ENCODE assay signal across 14 mouse cellular contexts in genomic region chr9:83537510-83537909, GRCm38 (mm10). TPM values are rescaled to one million over a fixed set of nuclear protein-coding genes. Genes with fewer than 3 reads are reported as not detected.
DNase-seq lines count a peak whose midpoint lies in the region; ATAC-seq and TF ChIP-seq lines count a peak whose summit lies in the region.
"Had no signal": no experiment of that assay in that cellular context is flagged by ENCODE, and none has a peak within 500 bp of the region (broad histone marks: within the 10 kb centered on the region; RNA-seq: fewer than 3 reads in every experiment).

No protein-coding gene starts in this region.

- peak overlapping the region; percentile 20; the same call in 1 of the 2 replicates for H3K27ac ChIP-seq in heart, postnatal 0 days (ENCODE audit: low read depth)
- peak overlapping the region; percentile 23; the same call in 1 of the 2 replicates for H3K27ac ChIP-seq in midbrain, embryonic 10.5 days (replicated peaks)
- H3K27ac ChIP-seq in midbrain, embryonic 15.5 days: no peak overlapping the region
- peak overlapping the region; percentile 64; the same call in 1 of the 2 replicates for H3K27ac ChIP-seq in hindbrain, postnatal 0 days
- H3K27ac ChIP-seq: liver, embryonic 13.5 days had no signal

- no peak overlapping the region for H3K9ac ChIP-seq in heart, postnatal 0 days (replicated peaks; ENCODE audit: low read depth, low read length)
- H3K9ac ChIP-seq in midbrain, embryonic 15.5 days: no peak overlapping the region
- H3K9ac ChIP-seq in hindbrain, postnatal 0 days (replicated peaks; ENCODE audit: low read length): no peak overlapping the region
- H3K9ac ChIP-seq: liver, embryonic 13.5 days had no signal

- no peak overlapping the region for H3K4me3 ChIP-seq in heart, postnatal 0 days (ENCODE audit: low read depth, low read length)
- no peak overlapping the region for H3K4me3 ChIP-seq in midbrain, embryonic 10.5 days
- no peak overlapping the region for H3K4me3 ChIP-seq in midbrain, embryonic 15.5 days
- no peak overlapping the region for H3K4me3 ChIP-seq in hindbrain, postnatal 0 days (ENCODE audit: low read length)
- H3K4me3 ChIP-seq: liver, embryonic 13.5 days had no signal

- DNase-seq in frontal cortex, postnatal 36 days (ENCODE audit: low spot score in 2 of 2): no peak
- DNase-seq in heart, postnatal 0 days (ENCODE audit: low spot score): peak; percentile 47
- no peak for DNase-seq in heart, adult 9 months (ENCODE audit: low spot score in 2 of 2)
- no peak for DNase-seq in midbrain, embryonic 10.5 days (ENCODE audit: low spot score)
- no peak for DNase-seq in hindbrain, postnatal 0 days (ENCODE audit: low spot score)
- DNase-seq: adrenal gland, adult 2 months; cerebellum, adult 11-12 months; gastrocnemius, postnatal 14 days; kidney, adult 18-20 months; kidney, postnatal 10 days; liver, embryonic 13.5 days; thymus, postnatal 36 days had no signal

- H3K9me3 ChIP-seq in heart, postnatal 0 days (replicated peaks; ENCODE audit: control insufficient read depth, low read length): no peaks in the 10 kb centered on the region
- H3K9me3 ChIP-seq in midbrain, embryonic 10.5 days (replicated peaks): no peaks in the 10 kb centered on the region
- no peaks in the 10 kb centered on the region for H3K9me3 ChIP-seq in midbrain, embryonic 15.5 days
- no peaks in the 10 kb centered on the region for H3K9me3 ChIP-seq in hindbrain, postnatal 0 days (ENCODE audit: low read length)
- H3K9me3 ChIP-seq: liver, embryonic 13.5 days had no signal

- H3K36me3 ChIP-seq in heart, postnatal 0 days (replicated peaks; ENCODE audit: control insufficient read depth, insufficient read depth, low read length): no peaks in the 10 kb centered on the region
- no peaks in the 10 kb centered on the region for H3K36me3 ChIP-seq in midbrain, embryonic 10.5 days
- no peaks in the 10 kb centered on the region for H3K36me3 ChIP-seq in midbrain, embryonic 15.5 days (replicated peaks)
- H3K36me3 ChIP-seq in hindbrain, postnatal 0 days (ENCODE audit: insufficient read depth, low read length): no peaks in the 10 kb centered on the region
- H3K36me3 ChIP-seq: liver, embryonic 13.5 days had no signal

- no peak for TF ChIP-seq CTCF in heart, postnatal 0 days (IDR thresholded peaks at IDR 0.05; ENCODE audit: low read depth)
- no peak for TF ChIP-seq CTCF in hindbrain, postnatal 0 days (IDR thresholded peaks at IDR 0.05; ENCODE audit: low read depth)

- peaks cover 17% of the 10 kb centered on the region; the same call in 1 of the 2 replicates for H3K4me1 ChIP-seq in heart, postnatal 0 days (ENCODE audit: control insufficient read depth, insufficient read depth)
- H3K4me1 ChIP-seq in midbrain, embryonic 10.5 days: peaks cover 8% of the 10 kb centered on the region; the same call in 1 of the 2 replicates
- H3K4me1 ChIP-seq in midbrain, embryonic 15.5 days: no peaks in the 10 kb centered on the region
- H3K4me1 ChIP-seq in hindbrain, postnatal 0 days (ENCODE audit: insufficient read depth, low read length): no peaks in the 10 kb centered on the region

- TF ChIP-seq EP300 in heart, postnatal 0 days (IDR thresholded peaks at IDR 0.05; ENCODE audit: low read depth): no peak

- WGBS in heart, postnatal 0 days: 15% methylated on average over 2 of the region's 2 CpGs
- WGBS in midbrain, embryonic 10.5 days: 78% methylated on average over 2 of the region's 2 CpGs
- 39% methylated on average over 2 of the region's 2 CpGs for WGBS in midbrain, embryonic 15.5 days
- 33% methylated on average over 2 of the region's 2 CpGs for WGBS in hindbrain, postnatal 0 days

- H3K4me2 ChIP-seq in heart, postnatal 0 days (ENCODE audit: low read depth, low read length): 0 out of 2 replicates have a peak overlapping the region, but pooled peaks have one; percentile 2
- no peak overlapping the region for H3K4me2 ChIP-seq in midbrain, embryonic 15.5 days
- H3K4me2 ChIP-seq in hindbrain, postnatal 0 days (ENCODE audit: low read depth, low read length): no peak overlapping the region
- H3K4me2 ChIP-seq: liver, embryonic 13.5 days had no signal

- peak; percentile 23; the same call in 1 of the 2 replicates for ATAC-seq in frontal cortex, adult (ENCODE audit: low TSS enrichment)
- no peak for ATAC-seq in heart, postnatal 0 days (ENCODE audit: insufficient read depth, low read depth)
- no peak for ATAC-seq in midbrain, embryonic 15.5 days (replicated peaks)
- ATAC-seq in hindbrain, postnatal 0 days: no peak

- H3K27me3 ChIP-seq in heart, postnatal 0 days (ENCODE audit: control insufficient read depth, insufficient read depth, low read length): no peaks in the 10 kb centered on the region
- H3K27me3 ChIP-seq in midbrain, embryonic 10.5 days (ENCODE audit: low read depth, poor library complexity, severe bottlenecking): no peaks in the 10 kb centered on the region
- H3K27me3 ChIP-seq in midbrain, embryonic 15.5 days (replicated peaks): no peaks in the 10 kb centered on the region
- H3K27me3 ChIP-seq in hindbrain, postnatal 0 days (ENCODE audit: insufficient read depth, low read length): no peaks in the 10 kb centered on the region
- H3K27me3 ChIP-seq: liver, embryonic 13.5 days had no signal

RNA-seq across cellular contexts. Expression of gene Sh3bgrl2, which starts 10.6 kb away (rescaled TPM):
- 3.6 and 3.8 TPM in 2 replicates for total RNA-seq in heart, postnatal 0 days (2014; rRNA removed; ENCODE audit: low replicate concordance)
- 4.7 and 5.7 TPM in 2 replicates for polyA plus RNA-seq in heart, postnatal 0 days (2015; fragmentation: Nextera tagmentation; extraction: Ambion mirVana)
- 8.5 and 11.0 TPM in 2 replicates for polyA plus RNA-seq in midbrain, embryonic 10.5 days (2016; fragmentation: Nextera tagmentation; extraction: Ambion mirVana)
- polyA plus RNA-seq in midbrain, embryonic 15.5 days (2015; fragmentation: Nextera tagmentation; extraction: Ambion mirVana): 7.7 and 8.8 TPM in 2 replicates
- 9.0 and 11.9 TPM in 2 replicates for total RNA-seq in hindbrain, postnatal 0 days (2014; rRNA removed)
- polyA plus RNA-seq in hindbrain, postnatal 0 days (2015; fragmentation: Nextera tagmentation; extraction: Ambion mirVana): 7.1 and 10.0 TPM in 2 replicates
